Mouse (Mus musculus): Measurements from ENCODE around the gene Cnp.
"Not testable (repeated sequence)": the region's sequence is repeated elsewhere in the genome, so short reads cannot be mapped to it uniquely, and the experiment has no call there.

DNA sequence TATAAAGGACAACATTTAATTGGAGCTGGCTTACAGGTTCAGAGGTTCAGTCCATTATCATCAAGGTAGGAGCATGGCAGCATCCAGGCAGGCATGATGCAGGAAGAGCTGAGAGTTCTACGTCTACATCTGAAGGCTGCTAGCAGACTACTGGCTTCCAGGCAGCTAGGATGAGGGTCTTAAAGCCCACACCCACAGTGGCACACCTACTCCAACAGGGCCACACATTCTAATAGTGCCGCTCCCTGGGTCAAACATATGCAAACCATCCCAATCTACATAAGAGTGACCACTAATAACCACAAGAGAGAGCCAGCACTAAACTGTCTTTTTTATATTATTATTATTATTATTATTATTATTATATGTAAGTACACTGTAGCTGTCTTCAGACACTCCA lies 40.3 kb upstream of the Cnp start:
- TF ChIP-seq CTCF, EP300 (IDR thresholded peaks at IDR 0.05): not testable (repeated sequence)
